Mouse (Mus musculus): ENCODE measurements around the gene Gm49721.
"Not testable (repeated sequence)": the region's sequence is repeated elsewhere in the genome, so short reads cannot be mapped to it uniquely, and the experiment has no call there.

The Gm49721 gene

DNA sequence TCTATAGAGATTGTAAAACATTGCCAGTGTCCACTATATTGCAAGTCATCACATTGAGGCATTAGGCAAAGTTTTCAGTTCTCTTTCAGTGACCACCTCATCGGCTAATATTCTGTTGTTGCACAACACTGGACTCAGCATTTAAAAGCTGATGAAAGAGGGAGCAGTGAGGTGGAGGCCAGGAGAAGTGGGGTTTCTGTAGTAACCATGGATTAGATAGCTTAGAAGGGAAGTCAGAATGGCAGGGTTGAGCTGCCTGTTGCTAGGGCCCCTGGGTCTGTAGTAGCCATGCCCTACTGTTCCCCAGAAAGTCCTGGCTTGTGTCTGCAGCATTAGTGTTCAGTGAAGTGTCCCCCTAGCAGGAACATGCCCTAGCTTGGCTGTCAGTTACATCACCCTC is 7.4 kb downstream of the Gm49721 start:
- DNase-seq, result not testable (repeated sequence)

DNA sequence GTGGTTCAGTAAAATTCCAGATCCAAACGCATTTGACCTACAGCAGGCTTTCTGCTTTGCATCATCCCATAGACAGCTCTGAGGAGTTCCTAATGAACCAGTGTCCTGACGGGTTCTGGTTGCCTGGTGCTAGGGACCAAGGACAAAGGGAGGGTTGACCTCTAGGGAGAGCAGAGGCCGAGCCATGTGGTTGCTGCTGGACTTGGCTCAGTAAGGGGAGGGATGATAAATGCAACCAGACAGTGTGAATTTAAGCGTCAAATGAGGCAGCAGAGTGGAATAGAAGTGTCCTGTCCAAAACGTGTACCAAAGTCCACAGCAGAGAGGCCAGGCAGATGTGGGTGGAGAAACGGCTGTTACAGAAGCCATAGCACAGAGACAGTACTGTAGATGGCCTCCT is 16.8 kb downstream of the Gm49721 start:
- DNase-seq, result not testable (repeated sequence)

GRCm38 (mm10) chr17:6996826-6997225 is 18.1 kb downstream of the Gm49721 start:
- DNase-seq, result not testable (repeated sequence)

DNA sequence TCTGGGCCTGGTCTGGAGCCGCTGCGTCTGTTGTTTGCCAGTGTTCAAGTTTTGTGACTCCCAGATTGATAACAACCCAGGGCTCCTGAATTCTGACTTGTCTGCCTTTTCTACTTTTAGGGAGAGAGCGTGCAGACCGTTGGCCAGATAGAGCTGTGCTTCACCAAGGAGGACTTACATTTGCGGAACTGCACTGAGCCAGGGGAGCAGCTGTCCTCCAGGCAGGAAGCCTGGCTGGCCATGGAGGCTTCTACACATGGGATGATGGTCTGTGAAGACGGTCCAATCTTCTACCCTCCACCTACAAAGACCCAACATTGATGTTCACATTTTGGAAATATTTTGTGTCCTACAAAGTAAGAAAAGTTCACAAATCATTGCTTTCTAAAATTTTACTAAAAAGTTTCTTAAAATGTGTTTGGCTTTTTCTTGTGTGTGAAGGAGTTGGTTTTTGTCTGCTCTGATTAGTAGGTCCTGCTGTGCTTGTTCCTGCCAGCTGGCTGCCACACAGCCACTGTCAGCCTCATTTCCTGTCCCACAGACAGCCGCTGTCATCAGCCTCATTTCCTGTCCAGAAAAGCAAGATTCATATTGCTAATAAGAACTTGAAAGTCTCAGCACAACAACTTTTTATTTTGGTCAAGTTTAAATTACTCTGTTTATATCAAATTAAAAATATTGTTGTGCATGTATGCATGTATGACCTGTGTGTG is 19.2 kb downstream of the Gm49721 start:
- DNase-seq, result not testable (repeated sequence)

GRCm38 (mm10) chr17:7001790-7002585 is 23.3 kb downstream of the Gm49721 start:
- not testable (repeated sequence) for DNase-seq

DNA sequence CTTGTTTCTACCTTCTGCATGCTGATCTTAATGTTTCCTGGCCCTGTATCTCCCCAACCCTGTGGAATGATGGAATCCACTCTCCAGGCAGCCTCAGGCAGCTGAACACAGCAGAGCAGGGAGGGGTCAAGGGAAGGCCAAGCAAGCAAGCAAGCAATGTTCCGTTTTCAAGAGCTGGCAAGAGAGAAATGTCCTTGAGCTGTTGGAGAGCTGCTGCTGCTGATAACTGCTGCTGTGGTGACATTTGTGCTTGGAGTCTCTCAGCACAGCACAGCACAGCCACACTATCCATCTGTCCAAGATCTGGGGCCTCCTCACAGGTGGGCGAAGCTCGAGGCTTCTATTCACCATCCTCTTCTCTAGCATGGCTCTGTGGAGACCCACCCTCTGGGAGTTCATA is 24.7 kb downstream of the Gm49721 start:
- not testable (repeated sequence) for DNase-seq

GRCm38 (mm10) chr17:7005646-7006045 is 26.9 kb downstream of the Gm49721 start:
- not testable (repeated sequence) for DNase-seq

- not testable (repeated sequence) for DNase-seq
Observed at GRCm38 (mm10) chr17:7008885-7009284, 30.2 kb downstream of the Gm49721 start.

DNA sequence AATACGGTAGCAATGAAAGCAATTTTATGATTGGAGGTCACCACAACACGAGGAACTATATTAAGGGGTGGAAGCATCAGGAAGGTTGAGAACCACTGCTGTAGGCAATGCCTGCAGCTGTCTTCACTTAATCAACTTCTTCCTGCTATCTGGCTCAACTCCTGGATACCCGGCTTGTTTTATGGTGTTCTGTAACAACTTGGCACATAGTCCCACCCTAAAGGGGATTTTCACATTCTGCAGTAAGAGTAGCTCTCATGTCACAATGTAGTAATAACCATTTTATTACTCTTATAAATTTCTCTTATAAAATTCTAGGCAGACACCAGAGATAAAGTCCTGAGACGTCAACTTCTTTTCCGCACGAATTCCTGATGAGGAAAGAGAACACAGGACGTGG is 30.7 kb downstream of the Gm49721 start:
- DNase-seq, result not testable (repeated sequence)

- not testable (repeated sequence) for DNase-seq
Observed at GRCm38 (mm10) chr17:7009901-7010300, 31.2 kb downstream of the Gm49721 start.

DNA sequence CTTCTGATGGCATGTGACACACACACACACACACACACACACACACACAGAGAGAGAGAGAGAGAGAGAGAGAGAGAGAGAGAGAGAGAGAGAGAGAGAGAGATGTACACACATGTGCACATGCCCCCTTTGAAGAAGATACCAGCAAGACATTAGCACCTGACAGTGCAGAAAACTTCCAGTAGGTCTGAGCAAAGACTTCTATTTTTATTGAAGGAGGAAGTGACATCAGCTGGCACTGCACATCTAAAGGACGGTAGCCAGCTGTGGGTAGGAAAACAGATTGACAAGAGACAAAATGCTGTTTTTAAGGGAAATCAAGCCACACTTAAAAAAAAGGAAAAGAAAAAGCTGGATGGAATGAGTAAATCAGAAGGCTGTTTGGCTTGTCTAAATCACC is 35.5 kb downstream of the Gm49721 start:
- not testable (repeated sequence) for DNase-seq

DNA sequence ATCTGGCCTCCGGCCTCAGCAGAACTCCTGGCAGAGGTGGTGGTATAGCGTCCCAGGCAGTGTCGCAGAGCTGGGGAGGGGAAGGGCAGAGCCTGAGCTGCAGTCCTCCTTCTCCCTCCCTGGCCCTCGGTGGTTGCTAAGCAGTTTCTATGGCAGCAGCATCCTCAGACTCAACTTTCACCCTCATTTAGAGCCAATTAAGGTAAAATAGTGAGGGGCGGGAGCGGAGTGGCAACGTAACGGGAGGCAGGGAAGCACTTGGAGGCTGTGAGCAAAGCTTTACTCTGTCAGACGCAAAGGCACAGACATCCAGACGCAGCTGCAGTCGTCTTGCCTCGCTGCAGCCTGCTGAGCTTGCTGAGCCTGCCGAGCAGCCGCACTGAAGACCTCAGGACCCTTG is 46.6 kb downstream of the Gm49721 start, which contains the start of gene Gm1604a:
Gm1604a (plus strand) TSS at position 312 of the 400 bp plus-strand sequence.
- DNase-seq, result peak; percentile 32

DNA sequence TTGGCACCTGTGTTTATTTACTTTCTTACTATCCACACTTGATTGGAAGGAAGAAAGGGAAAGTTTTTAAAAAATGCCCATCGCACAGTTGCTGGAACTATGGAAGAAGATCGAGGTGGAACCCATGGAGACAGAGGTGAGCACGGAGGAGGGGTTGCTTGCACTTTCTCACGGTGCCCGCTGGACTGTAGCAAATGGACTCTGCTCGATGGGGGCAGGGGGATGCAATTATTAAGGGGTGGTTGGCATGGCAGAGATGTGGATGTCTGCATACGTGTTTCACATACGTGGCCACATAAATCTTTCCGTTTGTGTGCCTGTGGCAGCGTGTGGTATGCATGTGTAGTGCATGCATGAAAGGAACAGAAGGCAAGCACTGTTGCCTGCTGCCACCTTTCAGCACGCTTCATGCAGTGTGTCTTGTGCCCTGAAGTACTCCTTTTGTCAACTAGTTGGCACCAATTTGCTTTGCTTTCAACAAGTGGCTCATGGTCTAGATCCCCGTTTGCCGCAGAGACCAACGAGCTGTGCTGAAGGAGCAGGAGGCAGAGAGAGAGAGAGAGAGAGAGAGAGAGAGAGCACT is 47.2 kb downstream of the Gm49721 start:
- DNase-seq, result not testable (repeated sequence)

DNA sequence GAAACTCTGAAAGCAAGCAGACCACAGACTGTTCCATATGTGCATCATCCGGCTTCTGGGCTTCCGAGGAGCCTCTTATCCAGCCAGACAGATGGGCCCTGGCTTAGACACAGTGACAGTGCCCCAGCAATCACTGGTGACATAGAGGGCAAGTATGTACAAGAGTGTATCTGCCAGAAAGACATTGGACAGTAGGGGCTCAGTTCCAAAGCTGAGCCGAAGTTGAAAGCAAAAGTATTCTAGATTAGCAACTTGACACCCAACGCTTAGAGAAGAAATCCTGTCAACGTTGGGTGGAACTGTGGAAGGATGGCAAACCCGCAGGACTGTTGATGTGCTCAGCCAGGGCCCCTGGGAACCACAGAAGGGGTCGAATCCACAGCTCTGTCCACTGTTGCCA is 51.5 kb downstream of the Gm49721 start:
- DNase-seq, result not testable (repeated sequence)

GRCm38 (mm10) chr17:7030622-7031174 is 52.0 kb downstream of the Gm49721 start:
- not testable (repeated sequence) for DNase-seq

GRCm38 (mm10) chr17:7033192-7034166 is 54.8 kb downstream of the Gm49721 start:
- not testable (repeated sequence) for DNase-seq

GRCm38 (mm10) chr17:7068997-7069539 is 90.4 kb downstream of the Gm49721 start:
- not testable (repeated sequence) for DNase-seq

DNA sequence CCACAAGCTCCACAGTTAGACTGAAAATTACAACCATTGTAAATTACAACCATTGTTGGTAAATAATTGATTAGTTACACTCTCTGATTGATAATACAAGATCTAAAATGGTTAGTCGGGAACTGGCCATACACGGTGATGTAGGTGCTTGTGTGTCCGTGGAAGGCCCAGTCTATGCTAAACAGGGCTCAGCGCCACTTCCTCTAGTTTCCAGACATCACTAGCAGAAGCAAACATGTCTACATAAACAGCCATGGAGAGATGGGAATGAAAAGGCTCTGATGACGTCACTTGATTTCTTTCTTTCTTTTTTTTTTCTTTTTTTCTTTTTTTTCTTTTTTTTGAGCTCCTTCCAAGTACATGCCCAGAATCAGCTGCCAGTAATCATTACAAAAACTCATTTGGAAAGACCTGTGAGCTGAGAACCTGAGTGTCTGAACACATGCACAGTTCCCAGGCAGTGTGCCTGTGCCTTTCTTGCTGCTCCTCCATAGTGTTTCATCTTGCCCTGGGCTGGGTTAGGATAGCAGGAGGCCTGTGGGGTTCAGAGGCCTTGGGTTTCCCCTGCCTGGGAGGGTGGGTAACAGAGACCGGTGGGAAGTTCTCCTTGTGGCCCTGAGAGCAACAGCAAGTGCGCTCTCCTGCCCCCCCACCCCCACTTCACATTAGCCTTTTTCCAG is 91.0 kb downstream of the Gm49721 start:
- not testable (repeated sequence) for DNase-seq

DNA sequence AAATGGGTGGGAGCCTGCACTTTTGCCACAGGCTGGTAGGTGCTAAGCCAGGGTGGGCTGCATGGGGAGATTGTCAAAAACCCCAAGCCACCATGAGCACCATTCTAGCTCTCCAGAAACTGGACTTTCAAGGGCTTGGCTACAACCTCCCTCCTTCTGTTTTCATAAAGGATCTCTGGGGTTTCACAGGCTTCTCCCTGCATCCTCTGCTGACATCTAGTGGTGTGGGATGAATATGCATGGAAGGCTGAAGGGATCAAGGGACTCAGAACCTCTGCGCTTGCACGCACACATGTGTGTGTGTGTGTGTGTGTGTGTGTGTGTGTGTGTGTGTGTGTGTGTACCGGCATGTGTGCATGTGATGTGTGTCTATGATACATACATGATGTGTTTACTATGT is 95.8 kb downstream of the Gm49721 start:
- DNase-seq, result not testable (repeated sequence)

DNA sequence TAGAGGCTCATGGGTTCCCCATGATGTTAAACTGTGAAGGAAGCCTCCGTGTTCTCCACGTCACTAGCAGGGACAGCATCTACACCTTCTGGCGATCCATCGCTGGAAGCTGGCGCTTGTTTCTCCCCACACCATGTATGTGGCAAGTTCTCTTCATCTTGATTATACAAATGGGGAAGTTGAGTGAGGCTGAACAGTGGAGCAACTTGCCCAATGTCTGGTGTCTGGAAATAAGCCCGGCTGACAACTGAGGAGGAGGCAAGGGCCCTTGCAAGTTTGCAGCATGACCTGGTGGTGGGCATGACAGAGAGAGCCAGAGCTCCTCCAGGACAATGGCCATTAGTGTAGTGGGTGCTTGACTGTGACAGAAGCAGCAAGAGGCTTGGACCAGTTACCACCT is 96.8 kb downstream of the Gm49721 start:
- DNase-seq, result not testable (repeated sequence)

DNA sequence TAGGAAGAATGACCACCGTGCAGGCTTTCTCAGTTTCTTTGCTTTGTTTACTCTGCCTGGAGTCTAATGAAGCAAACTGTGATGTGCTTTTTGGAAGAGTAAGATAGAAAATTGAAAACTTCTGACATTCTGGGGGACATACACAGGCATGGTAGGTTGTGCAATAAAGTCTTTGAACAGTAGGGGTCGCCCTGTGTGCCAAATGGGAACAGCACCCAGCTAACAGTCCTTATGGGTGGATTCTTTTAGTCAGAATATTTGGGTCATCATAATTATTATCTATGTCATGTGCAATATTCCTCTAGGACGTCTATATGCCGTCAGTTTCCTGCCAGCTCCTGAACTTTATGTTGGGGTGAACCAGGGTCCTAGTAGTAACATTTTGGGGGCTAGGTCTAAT is 100.9 kb downstream of the Gm49721 start:
- DNase-seq, result peak; percentile 68
